Mouse (Mus musculus) CD4-positive, CD25-positive, alpha-beta regulatory T cell, adult 4 months (primary cell): ENCODE measurements around the gene Wdr63. TPM values are rescaled to one million over a fixed set of nuclear protein-coding genes. Genes with fewer than 3 reads are reported as not detected.

ENCODE experiments used
- ATAC-seq: one replicate; pipeline ENCODE4 v1.8.0; 2017
- polyA plus RNA-seq, 2 experiments: library from polyadenylated mRNA; unstranded; fragments of 100-300 nt; shearing (Covaris generic); gene quantifications; one replicate each; pipeline ENCODE4 v1.2.1; 2017

The Wdr63 gene
- polyA plus RNA-seq, 2 experiments from 2014 or later, result not detected

- peak; percentile 60 for ATAC-seq
Observed at GRCm38 (mm10) chr3:146121310-146122124, 13.6 kb upstream of the Wdr63 start.

- no peak for ATAC-seq
Observed at GRCm38 (mm10) chr3:146117997-146118457, 10.1 kb upstream of the Wdr63 start.

GRCm38 (mm10) chr3:146117258-146117996, 9.5 kb upstream of the Wdr63 start, which contains the start of gene Mcoln3:
Gene Mcoln3 (plus strand): TSS chr3:146117450.
- no peak for ATAC-seq

- ATAC-seq, result no peak
Observed at GRCm38 (mm10) chr3:146110916-146111315, 3.0 kb upstream of the Wdr63 start.

DNA sequence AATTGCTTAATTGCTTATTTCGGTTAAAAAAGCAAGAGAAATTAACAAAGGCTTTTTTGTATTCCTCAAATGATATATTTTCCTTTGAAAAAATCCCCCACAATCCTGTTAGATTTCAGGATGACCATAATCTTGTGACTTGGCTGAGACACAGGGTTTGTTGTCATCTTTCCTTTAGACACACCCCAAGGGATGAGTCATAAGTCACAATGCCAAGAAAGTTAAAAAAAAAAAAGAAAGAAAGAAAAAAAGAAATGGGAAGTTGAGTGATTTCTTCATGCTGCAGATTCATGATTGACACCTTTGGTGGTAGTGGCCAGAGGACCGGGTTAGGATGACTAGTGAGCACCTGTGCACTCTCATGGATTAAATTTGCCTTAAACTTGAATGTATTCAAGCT, 2.4 kb upstream of the Wdr63 start:
- no peak for ATAC-seq

- no peak for ATAC-seq
Observed at GRCm38 (mm10) chr3:146108945-146109344, 1.0 kb upstream of the Wdr63 start.

GRCm38 (mm10) chr3:146107116-146107849, 647 bp downstream of the Wdr63 start:
- ATAC-seq, result peak; percentile 40

DNA sequence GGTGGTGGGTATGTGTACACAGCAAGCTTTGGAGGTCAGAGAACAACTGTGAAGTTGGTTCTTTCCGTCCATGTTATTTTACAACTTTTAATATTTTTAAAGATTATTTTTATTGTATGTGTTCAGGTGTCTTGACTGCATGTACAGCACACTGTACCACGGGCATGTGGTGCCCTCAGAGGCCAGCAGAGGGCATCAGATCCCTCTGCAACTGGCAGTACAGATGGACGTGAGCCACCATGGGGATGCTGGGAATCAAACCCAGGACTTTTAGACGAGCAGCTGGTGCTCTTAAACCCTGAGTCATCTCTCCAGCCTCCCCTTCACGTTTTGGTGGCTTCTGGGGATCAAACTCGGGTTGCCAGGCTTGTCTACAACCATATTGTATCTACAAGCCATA, 5.9 kb downstream of the Wdr63 start:
- peak; percentile 54 for ATAC-seq

- no peak for ATAC-seq
Observed at GRCm38 (mm10) chr3:146099925-146100324, 8.0 kb downstream of the Wdr63 start.

DNA sequence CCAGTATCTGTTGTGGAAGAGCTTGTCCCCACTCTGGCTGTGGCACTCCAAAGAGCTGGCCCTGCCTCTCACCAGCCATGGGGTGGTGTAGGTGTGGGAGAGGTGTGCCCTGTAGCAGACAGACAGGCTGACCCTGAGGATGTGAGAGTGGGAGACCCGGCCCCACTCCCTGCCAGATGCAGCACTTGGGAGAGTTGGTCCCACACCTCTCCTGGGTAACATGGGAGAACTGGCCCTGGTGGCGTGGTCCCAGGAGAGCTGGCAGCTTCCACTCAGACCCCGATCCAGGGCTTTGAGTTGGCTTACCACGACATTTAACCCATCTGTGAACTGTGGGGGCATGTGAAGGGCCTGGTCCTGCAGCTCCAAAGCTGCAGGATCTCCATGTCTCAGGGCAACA, 10.1 kb downstream of the Wdr63 start:
- ATAC-seq, result no peak

DNA sequence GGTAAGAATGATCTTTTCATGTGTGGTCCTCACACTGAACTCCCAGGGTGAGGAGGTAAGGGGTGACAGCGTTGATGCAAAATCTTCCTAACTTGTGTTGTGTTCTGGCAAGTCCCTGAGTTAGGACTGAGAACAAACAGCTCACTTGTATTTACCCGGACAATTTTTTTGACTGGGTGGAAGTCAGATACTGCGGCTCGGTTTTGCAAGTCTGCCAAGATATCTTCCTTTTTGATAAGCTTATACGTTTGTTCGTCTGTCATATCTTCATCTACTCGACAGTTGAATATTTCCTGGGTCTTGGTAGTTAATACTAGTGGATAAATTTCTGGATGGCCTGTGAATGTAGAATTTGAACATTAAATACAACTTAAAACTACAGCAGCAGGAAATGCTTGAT, 10.9 kb downstream of the Wdr63 start:
- ATAC-seq, result no peak

GRCm38 (mm10) chr3:146095066-146095465, 12.9 kb downstream of the Wdr63 start:
- no peak for ATAC-seq

DNA sequence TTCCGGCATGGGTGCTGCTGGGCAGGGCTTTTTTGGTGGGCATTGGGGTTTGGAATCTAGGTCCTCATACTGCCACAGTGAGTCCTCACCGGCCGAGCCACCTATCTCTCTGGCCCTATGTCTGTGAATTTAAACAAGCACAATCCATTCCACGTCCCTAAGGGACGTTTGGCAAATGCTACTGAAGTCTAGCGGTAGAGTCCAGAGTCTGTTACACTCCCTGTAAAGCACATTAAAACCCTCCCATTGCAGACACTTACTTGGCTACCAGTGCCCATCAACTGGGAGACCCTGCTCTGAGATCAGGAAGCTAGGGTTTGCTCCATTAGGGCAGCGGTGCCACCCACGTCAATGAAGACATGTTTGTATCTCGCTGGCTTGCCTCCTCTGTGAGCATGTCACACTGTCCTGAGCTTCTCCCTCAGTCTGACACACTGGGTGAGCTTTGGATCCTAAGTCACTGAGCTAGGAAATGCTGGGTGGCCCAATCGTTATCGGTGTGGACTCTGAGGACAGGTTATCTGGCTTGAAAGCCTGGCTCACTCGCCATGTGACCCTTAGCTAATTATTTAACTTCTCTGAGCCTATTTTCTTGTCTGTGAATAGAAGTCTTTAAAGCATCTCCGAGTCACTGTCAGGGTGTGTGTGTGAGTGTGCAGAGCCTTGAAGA, 16.8 kb downstream of the Wdr63 start:
- no peak for ATAC-seq

- no peak for ATAC-seq
Observed at GRCm38 (mm10) chr3:146080241-146080640, 27.7 kb downstream of the Wdr63 start.

GRCm38 (mm10) chr3:146072780-146073179, 35.1 kb downstream of the Wdr63 start:
- ATAC-seq, result peak; percentile 51

DNA sequence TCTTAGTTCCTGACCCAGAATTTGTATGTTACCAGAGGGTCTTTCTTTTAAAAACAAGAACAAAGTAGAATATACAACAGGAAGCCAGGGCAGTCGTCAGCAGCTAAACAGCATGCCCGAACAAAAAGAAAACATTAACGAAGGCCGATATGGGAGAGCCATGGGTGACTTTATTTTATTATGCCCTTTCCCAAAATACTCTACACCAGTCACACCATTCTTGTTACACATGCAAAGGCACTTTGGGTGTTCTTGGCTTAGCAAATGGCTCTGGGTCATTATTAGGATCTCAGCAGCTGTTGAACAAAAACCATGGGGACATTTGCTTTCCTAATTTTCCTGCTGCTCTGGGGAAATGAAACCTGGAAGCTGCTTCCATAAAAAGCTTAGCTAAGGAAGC, 38.7 kb downstream of the Wdr63 start:
- no peak for ATAC-seq

GRCm38 (mm10) chr3:146063146-146063545, 44.8 kb downstream of the Wdr63 start:
- peak; percentile 50 for ATAC-seq

DNA sequence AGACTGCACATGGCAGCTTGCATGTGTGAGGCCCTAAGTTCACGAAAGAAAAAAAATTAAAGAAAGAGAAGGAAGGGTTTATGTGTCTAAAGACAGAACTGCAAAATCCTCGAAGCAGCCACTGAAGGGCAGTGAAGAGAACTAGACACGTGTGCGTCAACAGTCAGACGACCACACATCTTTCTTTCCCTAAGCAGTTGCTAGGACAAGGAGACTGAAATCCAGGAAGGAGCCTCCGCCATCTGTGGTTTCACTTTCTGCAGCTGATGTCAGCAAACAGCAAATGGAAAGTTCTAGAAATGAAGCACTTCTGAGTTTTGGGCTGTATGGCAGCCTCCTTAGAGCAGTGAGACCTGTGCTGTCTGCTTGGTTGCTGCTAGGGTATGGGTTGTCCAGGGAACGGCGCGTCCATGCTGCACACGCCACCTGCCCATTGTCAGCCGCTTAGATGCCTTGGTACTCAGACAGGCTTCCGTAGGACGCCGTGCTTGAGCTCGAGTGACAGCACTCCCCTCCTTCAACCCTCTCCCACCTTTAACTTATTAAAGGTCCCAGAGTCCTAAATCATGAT, 48.5 kb downstream of the Wdr63 start:
- no peak for ATAC-seq

GRCm38 (mm10) chr3:146058263-146058662, 49.7 kb downstream of the Wdr63 start:
- ATAC-seq, result peak; percentile 77

- no peak for ATAC-seq
Observed at GRCm38 (mm10) chr3:146057131-146057530, 50.8 kb downstream of the Wdr63 start.

DNA sequence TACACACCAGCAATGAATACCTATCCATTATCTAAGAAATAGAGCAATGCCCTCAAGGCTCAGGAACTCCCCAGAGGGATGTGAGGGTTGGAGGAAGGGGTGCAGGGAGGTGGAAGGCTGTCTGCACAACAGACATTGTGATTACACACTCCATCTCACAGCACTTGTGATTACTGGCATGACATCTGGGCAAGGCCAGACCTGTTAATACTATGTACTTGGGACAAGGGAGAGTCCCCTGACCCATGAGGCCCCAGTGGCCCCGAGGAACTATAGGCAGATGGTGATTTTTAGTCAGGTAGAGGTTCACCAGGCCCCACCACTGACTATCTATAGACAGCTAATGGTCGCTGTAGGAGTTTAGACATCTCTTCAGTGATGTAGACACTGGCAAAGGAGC, 54.1 kb downstream of the Wdr63 start:
- no peak for ATAC-seq
